Mouse (Mus musculus) spleen, embryonic (tissue): Measurements from ENCODE around the gene Klhl11.

Experiments
- CTCF ChIA-PET: fragments of 350-600 bp; sonication (Branson Sonifier 250); formaldehyde crosslinking; loops from one replicate; lab custom pipeline; 2022; lab: Charles Lee

Gene Klhl11

GRCm38 (mm10) chr11:100414021-100414913 lies 58.3 kb downstream of the Klhl11 start, which contains the start of gene P3h4:
Gene P3h4 (minus strand): TSS chr11:100414836.
- CTCF ChIA-PET = no interaction called here

GRCm38 (mm10) chr11:100413541-100413940 lies 59.0 kb downstream of the Klhl11 start:
- CTCF ChIA-PET = no interaction called here
